Mouse (Mus musculus): Measurements from ENCODE around the gene Sdhc. TPM values are rescaled to one million over a fixed set of nuclear protein-coding genes. Genes with fewer than 3 reads are reported as not detected.

Sdhc gene
- polyA plus RNA-seq, 1 experiment from 2014 or later = 261 TPM

DNA sequence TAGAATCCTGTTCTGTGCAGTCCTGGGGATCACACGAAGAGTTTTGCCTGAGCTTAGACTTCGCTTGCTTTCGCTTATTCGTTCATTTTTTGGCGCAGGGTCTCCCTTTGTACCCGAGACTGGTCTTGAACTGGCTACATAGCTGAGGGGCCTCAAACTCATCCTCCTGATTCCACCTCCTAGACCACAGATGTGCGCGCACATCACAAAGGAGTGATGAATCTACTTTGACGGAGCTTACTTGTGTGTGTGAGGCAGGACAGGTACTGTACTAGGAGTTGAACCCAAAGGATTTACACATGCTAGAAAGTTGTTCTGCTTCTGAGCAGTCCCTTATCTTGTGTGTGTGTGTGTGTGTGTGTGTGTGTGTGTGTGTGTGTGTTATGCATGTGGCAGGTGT, 40.4 kb upstream of the Sdhc start:
- Histone ChIP-seq H3K27me3 (replicated peaks; ENCODE audit: control insufficient read depth, insufficient read depth, low read length) (peaks cover 39% of the 10 kb centered on the region), H3K4me3 (ENCODE audit: low read depth, low read length) (no peak overlapping the region), H3K9me3 (ENCODE audit: control insufficient read depth, low read length) (no peaks in the 10 kb centered on the region), H3K27ac (ENCODE audit: low read depth, low read length) (no peak overlapping the region), H3K4me2 (no peak overlapping the region), H3K4me1 (replicated peaks; ENCODE audit: control insufficient read depth, insufficient read depth, low read length) (peaks cover 13% of the 10 kb centered on the region), H3K36me3 (ENCODE audit: control insufficient read depth, insufficient read depth, low read length) (no peaks in the 10 kb centered on the region), H3K9ac (ENCODE audit: low read depth, low read length) (no peak overlapping the region)
- no peak for DNase-seq (ENCODE audit: low spot score)
- 89% methylated on average over 9 of the region's 9 CpGs for WGBS
- ATAC-seq (replicated peaks; ENCODE audit: low FRiP score) = no peak

DNA sequence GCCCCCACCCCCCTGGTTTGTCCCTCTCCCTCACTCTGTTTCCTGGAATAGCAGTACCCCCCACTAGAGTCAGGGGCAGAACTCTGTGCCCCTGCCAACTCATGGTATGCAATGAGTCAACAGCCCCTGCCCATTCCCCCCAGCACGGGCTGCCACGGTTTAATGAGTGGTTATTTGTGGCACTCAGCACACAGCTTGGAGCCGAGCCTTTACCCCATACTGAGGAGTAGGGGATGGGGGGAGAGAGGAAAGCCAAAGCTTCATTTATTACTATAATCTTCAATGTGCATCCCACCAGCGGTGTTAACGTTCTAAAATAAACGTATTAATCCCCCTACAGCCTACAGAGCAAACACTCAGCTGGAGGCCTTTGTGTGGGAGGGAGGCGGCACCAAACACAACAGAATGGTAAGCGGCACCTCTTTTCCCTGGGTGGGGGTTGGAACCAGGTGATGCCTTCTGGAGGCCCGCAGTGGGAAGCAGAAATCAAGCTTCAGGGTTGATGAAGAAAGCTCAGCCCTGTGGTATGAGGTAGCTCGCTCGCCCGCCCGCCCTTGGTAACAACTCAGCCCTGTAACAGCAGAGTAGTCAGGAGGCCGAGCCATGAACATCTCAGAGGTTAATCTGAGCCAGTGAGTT, 39.2 kb upstream of the Sdhc start:
- 55% methylated on average over 14 of the region's 14 CpGs for WGBS
- Histone ChIP-seq H3K36me3 (ENCODE audit: control insufficient read depth, insufficient read depth, low read length) (no peaks in the 10 kb centered on the region), H3K9me3 (ENCODE audit: control insufficient read depth, low read length) (no peaks in the 10 kb centered on the region), H3K27me3 (replicated peaks; ENCODE audit: control insufficient read depth, insufficient read depth, low read length) (peaks cover 27% of the 10 kb centered on the region), H3K4me3 (ENCODE audit: low read depth, low read length) (no peak overlapping the region), H3K4me2 (no peak overlapping the region), H3K27ac (ENCODE audit: low read depth, low read length) (no peak overlapping the region), H3K9ac (ENCODE audit: low read depth, low read length) (no peak overlapping the region), H3K4me1 (replicated peaks; ENCODE audit: control insufficient read depth, insufficient read depth, low read length) (peaks cover 13% of the 10 kb centered on the region)
- no peak for DNase-seq (ENCODE audit: low spot score)
- ATAC-seq (replicated peaks; ENCODE audit: low FRiP score) = no peak

DNA sequence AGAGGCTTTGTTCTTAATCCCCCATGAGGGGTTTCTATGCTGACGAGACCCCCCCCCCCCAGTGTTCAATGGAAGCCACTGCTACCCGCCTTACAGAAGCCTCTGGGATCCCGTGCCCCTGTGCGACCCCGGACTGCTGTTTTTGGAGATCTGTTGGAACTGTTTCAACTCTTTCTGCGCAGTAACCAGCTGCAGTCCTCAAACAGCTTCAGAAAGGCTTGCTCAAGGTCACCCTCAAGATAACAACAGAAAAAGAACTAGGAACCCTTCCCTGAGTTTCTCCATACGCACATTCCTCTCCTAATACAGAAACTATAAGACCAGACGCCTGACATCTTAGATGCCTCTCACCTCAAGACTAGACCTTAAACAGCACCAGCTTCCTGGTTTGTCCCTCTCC, 38.6 kb upstream of the Sdhc start:
- H3K9ac ChIP-seq (ENCODE audit: low read depth, low read length) = no peak overlapping the region
- H3K4me2 ChIP-seq = no peak overlapping the region
- 45% methylated on average over 8 of the region's 8 CpGs for WGBS
- H3K4me1 ChIP-seq (replicated peaks; ENCODE audit: control insufficient read depth, insufficient read depth, low read length) = peaks cover 13% of the 10 kb centered on the region
- no peak for DNase-seq (ENCODE audit: low spot score)
- H3K27ac ChIP-seq (ENCODE audit: low read depth, low read length) = no peak overlapping the region
- no peak overlapping the region for H3K4me3 ChIP-seq (ENCODE audit: low read depth, low read length)
- H3K9me3 ChIP-seq (ENCODE audit: control insufficient read depth, low read length) = no peaks in the 10 kb centered on the region
- no peaks in the 10 kb centered on the region for H3K36me3 ChIP-seq (ENCODE audit: control insufficient read depth, insufficient read depth, low read length)
- H3K27me3 ChIP-seq (replicated peaks; ENCODE audit: control insufficient read depth, insufficient read depth, low read length) = peaks cover 21% of the 10 kb centered on the region
- ATAC-seq (replicated peaks; ENCODE audit: low FRiP score) = no peak

DNA sequence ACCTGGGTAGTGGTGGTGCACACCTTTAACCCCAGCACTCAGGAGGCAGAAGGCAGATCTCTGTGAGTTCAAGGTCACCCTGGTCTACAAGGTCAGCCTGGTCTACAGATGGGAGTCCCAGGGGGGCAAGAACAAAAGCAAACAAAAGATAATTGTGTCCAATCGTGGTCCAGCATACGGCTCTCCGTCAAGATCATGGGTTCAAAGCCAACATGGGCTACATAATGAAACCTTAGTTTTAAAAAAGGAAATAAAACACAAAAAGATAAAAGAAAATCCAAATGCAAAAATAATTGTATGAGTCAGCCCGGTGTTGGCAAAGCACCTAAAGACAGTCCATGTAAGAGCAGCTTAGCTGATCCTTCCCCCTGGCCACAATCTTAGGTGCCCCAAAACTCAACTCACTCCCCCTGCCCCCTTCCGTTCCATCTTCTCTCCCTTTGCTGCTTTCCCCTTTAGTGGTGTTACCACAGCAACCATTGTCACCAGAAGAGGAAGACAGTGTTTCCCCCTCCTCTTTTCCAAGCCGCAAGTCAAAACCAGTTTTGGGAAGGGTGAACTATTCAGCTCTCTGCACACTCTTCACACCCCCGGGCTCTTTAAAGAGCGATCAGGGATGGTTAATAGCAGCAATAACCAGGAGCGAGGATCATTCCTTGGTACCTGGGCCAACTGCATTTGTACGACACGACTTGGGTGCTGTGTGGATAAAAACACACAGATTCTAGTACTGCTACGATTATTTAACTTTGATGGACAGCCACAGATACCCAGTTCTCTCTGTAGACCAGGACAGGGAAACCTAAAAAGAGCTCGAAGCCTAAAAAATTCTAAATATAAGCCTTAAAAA, 37.7 kb upstream of the Sdhc start:
- no peak overlapping the region for H3K4me3 ChIP-seq (ENCODE audit: low read depth, low read length)
- peaks cover 12% of the 10 kb centered on the region for H3K4me1 ChIP-seq (replicated peaks; ENCODE audit: control insufficient read depth, insufficient read depth, low read length)
- ATAC-seq (replicated peaks; ENCODE audit: low FRiP score) = no peak
- no peaks in the 10 kb centered on the region for H3K36me3 ChIP-seq (ENCODE audit: control insufficient read depth, insufficient read depth, low read length)
- H3K27me3 ChIP-seq (replicated peaks; ENCODE audit: control insufficient read depth, insufficient read depth, low read length) = peaks cover 12% of the 10 kb centered on the region
- no peak overlapping the region for H3K4me2 ChIP-seq
- H3K9me3 ChIP-seq (ENCODE audit: control insufficient read depth, low read length) = no peaks in the 10 kb centered on the region
- WGBS = 58% methylated on average over 13 of the region's 13 CpGs
- no peak for DNase-seq (ENCODE audit: low spot score)
- no peak overlapping the region for H3K9ac ChIP-seq (ENCODE audit: low read depth, low read length)
- H3K27ac ChIP-seq (ENCODE audit: low read depth, low read length) = no peak overlapping the region

DNA sequence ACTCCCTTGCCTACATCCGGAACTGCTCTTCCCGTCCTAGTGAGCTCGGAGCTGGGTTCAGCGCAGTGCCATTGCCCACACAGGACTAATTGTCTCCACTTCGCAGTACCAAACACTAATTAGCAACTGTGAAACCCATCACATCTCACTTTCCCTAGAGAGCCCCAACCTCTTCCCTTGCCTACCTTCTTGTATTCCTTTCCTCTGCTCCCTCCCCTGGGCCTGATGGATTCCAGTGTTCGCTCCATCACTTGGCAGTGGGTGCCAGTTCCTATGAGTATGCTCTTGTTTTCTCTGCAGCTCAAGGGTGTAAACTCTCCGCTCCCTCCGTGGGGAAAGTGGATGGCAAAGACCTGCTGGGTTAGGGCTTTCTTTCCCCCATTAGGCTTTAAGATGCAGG, 35.3 kb upstream of the Sdhc start:
- Histone ChIP-seq H3K4me2 (no peak overlapping the region), H3K27ac (ENCODE audit: low read depth, low read length) (no peak overlapping the region), H3K4me1 (replicated peaks; ENCODE audit: control insufficient read depth, insufficient read depth, low read length) (peaks cover 8% of the 10 kb centered on the region; the same call in 1 of the 2 replicates), H3K36me3 (ENCODE audit: control insufficient read depth, insufficient read depth, low read length) (no peaks in the 10 kb centered on the region), H3K9me3 (ENCODE audit: control insufficient read depth, low read length) (no peaks in the 10 kb centered on the region), H3K27me3 (replicated peaks; ENCODE audit: control insufficient read depth, insufficient read depth, low read length) (no peaks in the 10 kb centered on the region), H3K4me3 (ENCODE audit: low read depth, low read length) (no peak overlapping the region), H3K9ac (ENCODE audit: low read depth, low read length) (no peak overlapping the region)
- ATAC-seq (replicated peaks; ENCODE audit: low FRiP score) = no peak
- WGBS = 62% methylated on average over 8 of the region's 8 CpGs
- no peak for DNase-seq (ENCODE audit: low spot score)

DNA sequence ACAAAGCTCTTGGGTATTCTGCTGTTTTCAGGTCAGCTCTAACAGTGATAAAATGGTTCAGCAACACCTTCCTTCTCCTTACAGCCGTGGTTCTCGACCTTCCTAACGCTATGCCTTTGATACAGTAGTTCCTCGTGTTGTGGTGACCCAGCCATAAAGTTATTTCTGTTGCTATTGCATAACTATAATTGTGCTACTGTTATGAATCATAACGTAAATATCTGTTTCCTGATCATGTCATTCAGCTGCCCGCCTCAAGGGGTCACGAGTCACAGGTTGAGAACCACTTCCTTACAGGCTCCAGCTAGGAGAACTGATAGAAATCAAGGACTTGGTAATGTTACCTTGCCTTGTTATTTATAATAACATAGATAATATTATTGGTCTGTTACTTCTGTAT, 33.9 kb upstream of the Sdhc start:
- peaks cover 3% of the 10 kb centered on the region; the same call in 1 of the 2 replicates for H3K4me1 ChIP-seq (replicated peaks; ENCODE audit: control insufficient read depth, insufficient read depth, low read length)

DNA sequence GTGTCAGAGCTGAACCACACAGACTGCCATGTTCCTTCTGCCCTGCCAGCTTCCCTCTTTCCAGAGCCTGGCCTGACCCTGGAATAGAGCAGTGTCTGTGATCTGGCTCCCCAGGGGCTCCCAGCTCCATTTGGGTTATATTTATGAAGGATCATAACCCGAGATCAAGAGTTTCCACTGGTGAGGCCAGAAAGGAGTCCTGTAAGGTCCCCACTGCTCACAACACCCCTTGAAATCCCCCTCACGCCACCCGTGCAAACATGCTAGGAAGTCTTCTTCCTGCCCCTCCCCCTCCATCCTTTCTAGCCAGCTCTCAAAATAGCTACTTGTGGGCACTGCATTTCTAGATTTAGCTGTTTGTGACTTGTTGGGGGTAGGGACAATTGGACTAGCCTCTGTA, 33.2 kb upstream of the Sdhc start:
- H3K9me3 ChIP-seq (ENCODE audit: control insufficient read depth, low read length) = no peaks in the 10 kb centered on the region
- no peaks in the 10 kb centered on the region for H3K27me3 ChIP-seq (replicated peaks; ENCODE audit: control insufficient read depth, insufficient read depth, low read length)
- ATAC-seq (replicated peaks; ENCODE audit: low FRiP score) = no peak
- DNase-seq (ENCODE audit: low spot score) = no peak
- H3K4me3 ChIP-seq (ENCODE audit: low read depth, low read length) = no peak overlapping the region
- 34% methylated on average over 3 of the region's 3 CpGs for WGBS
- no peak overlapping the region for H3K4me2 ChIP-seq
- no peak overlapping the region for H3K27ac ChIP-seq (ENCODE audit: low read depth, low read length)
- H3K4me1 ChIP-seq (replicated peaks; ENCODE audit: control insufficient read depth, insufficient read depth, low read length) = peaks cover 3% of the 10 kb centered on the region; the same call in 1 of the 2 replicates
- H3K36me3 ChIP-seq (ENCODE audit: control insufficient read depth, insufficient read depth, low read length) = no peaks in the 10 kb centered on the region
- no peak overlapping the region for H3K9ac ChIP-seq (ENCODE audit: low read depth, low read length)

More for the DNA sequence above, 33.9 kb upstream of the Sdhc start:
- Histone ChIP-seq H3K9ac (ENCODE audit: low read depth, low read length) (no peak overlapping the region), H3K27me3 (replicated peaks; ENCODE audit: control insufficient read depth, insufficient read depth, low read length) (no peaks in the 10 kb centered on the region), H3K9me3 (ENCODE audit: control insufficient read depth, low read length) (no peaks in the 10 kb centered on the region), H3K36me3 (ENCODE audit: control insufficient read depth, insufficient read depth, low read length) (no peaks in the 10 kb centered on the region), H3K4me2 (no peak overlapping the region), H3K4me3 (ENCODE audit: low read depth, low read length) (no peak overlapping the region), H3K27ac (ENCODE audit: low read depth, low read length) (no peak overlapping the region)
- no peak for ATAC-seq (replicated peaks; ENCODE audit: low FRiP score)
- 44% methylated on average over 7 of the region's 7 CpGs for WGBS
- DNase-seq (ENCODE audit: low spot score) = no peak

DNA sequence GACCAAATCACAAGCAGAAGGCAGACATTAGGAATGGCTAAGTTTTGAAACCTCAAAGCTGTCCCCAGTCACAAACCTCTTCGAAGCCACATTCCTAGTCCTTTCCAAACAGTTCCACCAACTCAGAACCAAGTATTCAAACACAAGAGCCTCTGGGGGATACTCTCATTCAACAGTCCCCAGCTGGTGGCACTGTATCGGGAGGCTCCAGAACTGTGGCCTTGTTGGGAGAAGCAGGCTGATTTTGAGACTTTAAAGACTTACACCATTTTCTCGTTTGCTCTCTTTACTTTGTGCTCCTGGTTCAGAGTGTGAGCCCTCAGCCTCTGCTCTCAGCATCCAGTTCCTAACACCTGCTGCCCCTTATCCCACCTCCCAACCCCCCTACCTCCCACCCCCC, 32.6 kb upstream of the Sdhc start:
- no peak overlapping the region for H3K4me2 ChIP-seq
- DNase-seq (ENCODE audit: low spot score) = no peak
- ATAC-seq (replicated peaks; ENCODE audit: low FRiP score) = no peak
- no peak overlapping the region for H3K4me3 ChIP-seq (ENCODE audit: low read depth, low read length)
- H3K4me1 ChIP-seq (replicated peaks; ENCODE audit: control insufficient read depth, insufficient read depth, low read length) = no peaks in the 10 kb centered on the region; the same call in 1 of the 2 replicates
- H3K27me3 ChIP-seq (replicated peaks; ENCODE audit: control insufficient read depth, insufficient read depth, low read length) = no peaks in the 10 kb centered on the region
- H3K9me3 ChIP-seq (ENCODE audit: control insufficient read depth, low read length) = no peaks in the 10 kb centered on the region
- H3K27ac ChIP-seq (ENCODE audit: low read depth, low read length) = no peak overlapping the region
- no peak overlapping the region for H3K9ac ChIP-seq (ENCODE audit: low read depth, low read length)
- WGBS = 83% methylated on average over 3 of the region's 3 CpGs
- H3K36me3 ChIP-seq (ENCODE audit: control insufficient read depth, insufficient read depth, low read length) = no peaks in the 10 kb centered on the region

Data from liver, embryonic 11.5 days (tissue).